Mouse (Mus musculus): ENCODE results near the gene Rbms3.

DNA sequence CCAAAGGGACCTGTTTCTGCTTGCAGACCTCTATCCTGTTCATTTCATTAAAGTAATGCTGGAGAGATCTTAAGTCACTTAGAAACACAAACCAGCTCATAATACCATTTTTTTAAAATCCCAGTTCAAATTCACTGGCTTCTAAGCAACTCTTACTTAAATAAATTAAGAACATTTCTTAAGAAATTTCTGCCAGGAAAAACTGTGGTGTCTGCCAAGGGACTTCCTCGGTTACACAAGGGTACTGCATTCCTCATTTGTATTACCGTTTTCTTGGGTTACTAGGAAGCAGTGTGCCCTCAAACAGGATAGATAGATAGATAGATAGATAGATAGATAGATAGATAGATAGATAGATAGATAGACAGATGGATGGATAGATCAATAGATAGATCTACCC, 627.6 kb downstream of the Rbms3 start:
- TF ChIP-seq CTCF (IDR thresholded peaks at IDR 0.05) (no peak), EP300 (IDR thresholded peaks at IDR 0.05) (no peak)
